Mouse (Mus musculus) G1E (cell line): ENCODE measurements around the gene Fbxo44.

Source experiments
- CTCF ChIP-seq: IDR thresholded peaks from 2 replicates; pipeline ENCODE4 v1.5.1; 2012; ENCODE audit warnings: low read depth, low read length, inconsistent platforms, mixed read lengths
- POLR2AphosphoS5 ChIP-seq: IDR thresholded peaks from 2 replicates; pipeline ENCODE4 v1.6.1; 2012; ENCODE audit warnings: low read depth, low read length, inconsistent platforms; ENCODE audit not compliant: insufficient replicate concordance

GRCm38 (mm10) chr4:148177716-148178115 lies 17.4 kb upstream of the Fbxo44 start:
- TF ChIP-seq CTCF (no peak), POLR2AphosphoS5 (no peak)
